Comparison of ENCODE assay signal across 26 mouse cellular contexts in genomic region chr7:132355767-132356166, GRCm38 (mm10). TPM values are rescaled to one million over a fixed set of nuclear protein-coding genes. Genes with fewer than 3 reads are reported as not detected.
DNase-seq lines count a peak whose midpoint lies in the region; ATAC-seq and TF ChIP-seq lines count a peak whose summit lies in the region.
"Had no signal": no experiment of that assay in that cellular context is flagged by ENCODE, and none has a peak within 500 bp of the region (broad histone marks: within the 10 kb centered on the region; RNA-seq: fewer than 3 reads in every experiment).

No protein-coding gene starts in this region.

- no peak for ATAC-seq in hindbrain, embryonic 13.5 days (ENCODE audit: low FRiP score)
- ATAC-seq in lung, postnatal 0 days = peak; percentile 58
- no peak for ATAC-seq in limb, embryonic 15.5 days (ENCODE audit: insufficient number of reproducible peaks, low FRiP score, low TSS enrichment, low read depth)
- ATAC-seq: CD4-positive, CD25-positive, alpha-beta regulatory T cell, adult 4 months; hindbrain, postnatal 0 days; liver, embryonic 12.5 days; midbrain, embryonic 15.5 days had no signal

- H3K4me2 ChIP-seq in hindbrain, embryonic 13.5 days = no peak overlapping the region
- H3K4me2 ChIP-seq in lung, postnatal 0 days (replicated peaks; ENCODE audit: low read depth, low read length) = no peak overlapping the region
- H3K4me2 ChIP-seq in limb, embryonic 15.5 days = no peak overlapping the region
- H3K4me2 ChIP-seq: forebrain, embryonic 12.5 days; kidney, embryonic 15.5 days; liver, embryonic 12.5 days; lung, embryonic 15.5 days; midbrain, embryonic 15.5 days; neural tube, embryonic 13.5 days had no signal

- 0 out of 2 replicates have a peak overlapping the region, but pooled peaks have one; percentile 16 for H3K27ac ChIP-seq in hindbrain, embryonic 10.5 days
- no peak overlapping the region for H3K27ac ChIP-seq in hindbrain, embryonic 13.5 days
- H3K27ac ChIP-seq in lung, postnatal 0 days (ENCODE audit: low read length) = no peak overlapping the region
- peak overlapping the region; percentile 67 for H3K27ac ChIP-seq in bone marrow, adult 2 months (ENCODE audit: control insufficient read depth, insufficient read depth, low read depth, low read length, poor library complexity)
- peak overlapping the region; percentile 68; the same call in 1 of the 2 replicates for H3K27ac ChIP-seq in limb, embryonic 15.5 days
- H3K27ac ChIP-seq: forebrain, embryonic 12.5 days; gastrocnemius, adult 2 months; hindbrain, postnatal 0 days; kidney, embryonic 15.5 days; left cerebral cortex, adult 2 months; liver, embryonic 12.5 days; lung, embryonic 15.5 days; midbrain, embryonic 15.5 days; neural tube, embryonic 13.5 days had no signal

- no peak for DNase-seq in hindbrain, embryonic 10.5 days (ENCODE audit: low spot score)
- no peak for DNase-seq in lung, postnatal 0 days (ENCODE audit: low spot score)
- DNase-seq in lung, adult 2 months = no peak
- DNase-seq in layer of hippocampus, postnatal 36 days = no peak
- DNase-seq in left cerebral cortex, adult 9 months (ENCODE audit: low spot score in 2 of 2) = no peak
- DNase-seq: adrenal gland, postnatal 36 days; cerebellum, adult 11 months; cerebellum, postnatal 10 days; gastrocnemius, adult 2 months; heart, postnatal 36 days; kidney, adult 11 months; left cerebral cortex, postnatal 4 days; retina, postnatal 1 day; right cerebral cortex, postnatal 25 days had no signal

- H3K27me3 ChIP-seq in hindbrain, embryonic 10.5 days (ENCODE audit: insufficient read depth, poor library complexity, severe bottlenecking) = peaks cover 6% of the 10 kb centered on the region
- H3K27me3 ChIP-seq in hindbrain, embryonic 13.5 days = no peaks in the 10 kb centered on the region
- no peaks in the 10 kb centered on the region for H3K27me3 ChIP-seq in lung, postnatal 0 days (replicated peaks; ENCODE audit: insufficient read depth, low read length)
- no peaks in the 10 kb centered on the region for H3K27me3 ChIP-seq in limb, embryonic 15.5 days
- H3K27me3 ChIP-seq: kidney, embryonic 15.5 days; liver, embryonic 12.5 days; lung, embryonic 15.5 days; midbrain, embryonic 15.5 days; neural tube, embryonic 13.5 days had no signal

- no peak for TF ChIP-seq EP300 in lung, postnatal 0 days (IDR thresholded peaks at IDR 0.05)

- H3K36me3 ChIP-seq in hindbrain, embryonic 10.5 days = no peaks in the 10 kb centered on the region
- H3K36me3 ChIP-seq in hindbrain, embryonic 13.5 days = no peaks in the 10 kb centered on the region
- no peaks in the 10 kb centered on the region for H3K36me3 ChIP-seq in lung, postnatal 0 days (ENCODE audit: insufficient read depth, low read length)
- H3K36me3 ChIP-seq in limb, embryonic 15.5 days = no peaks in the 10 kb centered on the region
- H3K36me3 ChIP-seq: forebrain, embryonic 12.5 days; kidney, embryonic 15.5 days; liver, embryonic 12.5 days; lung, embryonic 15.5 days; midbrain, embryonic 15.5 days; neural tube, embryonic 13.5 days had no signal

- no peak overlapping the region for H3K9ac ChIP-seq in hindbrain, embryonic 13.5 days
- no peak overlapping the region for H3K9ac ChIP-seq in lung, postnatal 0 days (replicated peaks; ENCODE audit: low read depth)
- no peak overlapping the region for H3K9ac ChIP-seq in limb, embryonic 15.5 days
- H3K9ac ChIP-seq: forebrain, embryonic 12.5 days; kidney, embryonic 15.5 days; liver, embryonic 12.5 days; lung, embryonic 15.5 days; midbrain, embryonic 15.5 days; neural tube, embryonic 13.5 days had no signal

- TF ChIP-seq CTCF in lung, postnatal 0 days (IDR thresholded peaks at IDR 0.05) = no peak
- TF ChIP-seq CTCF in lung, adult 2 months (IDR thresholded peaks at IDR 0.05; ENCODE audit: insufficient read depth, low read length) = no peak
- TF ChIP-seq CTCF in bone marrow, adult 2 months (IDR thresholded peaks at IDR 0.05; ENCODE audit: control insufficient read depth, insufficient read depth, low read length) = no peak

- no peak for TF ChIP-seq POLR2A in lung, adult 2 months (IDR thresholded peaks at IDR 0.05; ENCODE audit: borderline replicate concordance, extremely low read depth, low read depth, low read length)
- TF ChIP-seq POLR2A in bone marrow, adult 2 months (IDR thresholded peaks at IDR 0.05; ENCODE audit: borderline replicate concordance, control insufficient read depth, low read depth, low read length) = no peak

- no peak overlapping the region for H3K4me3 ChIP-seq in hindbrain, embryonic 10.5 days
- no peak overlapping the region for H3K4me3 ChIP-seq in hindbrain, embryonic 13.5 days
- no peak overlapping the region for H3K4me3 ChIP-seq in lung, postnatal 0 days (ENCODE audit: low read depth, low read length)
- no peak overlapping the region for H3K4me3 ChIP-seq in lung, adult 2 months (replicated peaks; ENCODE audit: extremely low read depth, low read depth, low read length)
- no peak overlapping the region for H3K4me3 ChIP-seq in bone marrow, adult 2 months (replicated peaks; ENCODE audit: control insufficient read depth, low read depth, low read length)
- no peak overlapping the region for H3K4me3 ChIP-seq in limb, embryonic 15.5 days
- H3K4me3 ChIP-seq: forebrain, embryonic 12.5 days; gastrocnemius, adult 2 months; kidney, embryonic 15.5 days; left cerebral cortex, adult 2 months; liver, embryonic 12.5 days; lung, embryonic 15.5 days; midbrain, embryonic 15.5 days; neural tube, embryonic 13.5 days had no signal

- H3K4me1 ChIP-seq in hindbrain, embryonic 10.5 days (replicated peaks) = peaks cover 55% of the 10 kb centered on the region
- peaks cover 19% of the 10 kb centered on the region for H3K4me1 ChIP-seq in hindbrain, embryonic 13.5 days (replicated peaks)
- no peaks in the 10 kb centered on the region for H3K4me1 ChIP-seq in lung, postnatal 0 days (ENCODE audit: insufficient read depth, low read depth, low read length)
- peaks cover 5% of the 10 kb centered on the region for H3K4me1 ChIP-seq in lung, adult 2 months (ENCODE audit: control insufficient read depth, insufficient read depth, low read length)
- peaks cover 14% of the 10 kb centered on the region for H3K4me1 ChIP-seq in bone marrow, adult 2 months (ENCODE audit: control insufficient read depth, insufficient read depth, low read length)
- peaks cover 13% of the 10 kb centered on the region; the same call in 1 of the 2 replicates for H3K4me1 ChIP-seq in limb, embryonic 15.5 days
- H3K4me1 ChIP-seq: midbrain, embryonic 15.5 days had no signal

- WGBS in hindbrain, embryonic 10.5 days = 71% methylated on average over 6 of the region's 6 CpGs
- 78% methylated on average over 6 of the region's 6 CpGs for WGBS in hindbrain, embryonic 13.5 days
- 50% methylated on average over 6 of the region's 6 CpGs for WGBS in lung, postnatal 0 days
- WGBS in lung, adult 2 months = 68% methylated on average over 6 of the region's 6 CpGs
- 67% methylated on average over 6 of the region's 6 CpGs for WGBS in bone marrow, adult 2 months
- 66% methylated on average over 6 of the region's 6 CpGs for WGBS in limb, embryonic 15.5 days

- H3K9me3 ChIP-seq in hindbrain, embryonic 10.5 days = no peaks in the 10 kb centered on the region
- no peaks in the 10 kb centered on the region for H3K9me3 ChIP-seq in hindbrain, embryonic 13.5 days
- no peaks in the 10 kb centered on the region for H3K9me3 ChIP-seq in lung, postnatal 0 days (ENCODE audit: low read length)
- no peaks in the 10 kb centered on the region for H3K9me3 ChIP-seq in limb, embryonic 15.5 days
- H3K9me3 ChIP-seq: forebrain, embryonic 12.5 days; kidney, embryonic 15.5 days; liver, embryonic 12.5 days; lung, embryonic 15.5 days; midbrain, embryonic 15.5 days; neural tube, embryonic 13.5 days had no signal

RNA-seq across cellular contexts. Expression of gene Chst15, which starts 38.7 kb away (rescaled TPM):
- 22.0 and 25.9 TPM in 2 replicates for polyA plus RNA-seq in hindbrain, embryonic 10.5 days (2016; fragmentation: Nextera tagmentation; extraction: Ambion mirVana)
- 22.2 and 24.4 TPM in 2 replicates for polyA plus RNA-seq in hindbrain, embryonic 13.5 days (2015; fragmentation: Nextera tagmentation; extraction: Ambion mirVana)
- 13.1 and 14.1 TPM in 2 replicates for polyA plus RNA-seq in lung, postnatal 0 days (2015; fragmentation: Nextera tagmentation; extraction: Ambion mirVana)
- polyA plus RNA-seq in lung, adult 2 months (2012; rRNA removed) = 14.1 and 14.7 TPM in 2 replicates
- polyA plus RNA-seq in bone marrow, adult 2 months (2011; ENCODE audit: insufficient read depth, insufficient read length, low replicate concordance, missing spikeins) = 14.3 and 34.6 TPM in 2 replicates
- 22.4 and 24.9 TPM in 2 replicates for polyA plus RNA-seq in limb, embryonic 15.5 days (2015; fragmentation: Nextera tagmentation; extraction: Ambion mirVana)
- 10 to 100 TPM; 43.2 to 43.4 TPM for total RNA-seq in layer of hippocampus, postnatal 36 days (2021)

Comparison
In these comparisons a context has a peak if more than half of its experiments do, and no peak if none do; other contexts are left out.
1. H3K27ac ChIP-seq: peak in hindbrain, embryonic 10.5 days (single experiment), bone marrow, adult 2 months (single experiment) and limb, embryonic 15.5 days (single experiment); none in hindbrain, embryonic 13.5 days (single experiment) and lung, postnatal 0 days (single experiment).